ENCODE assay signal across 8 mouse cellular contexts in genomic region chrX:12136261-12137101, GRCm38 (mm10). TPM values are rescaled to one million over a fixed set of nuclear protein-coding genes. Genes with fewer than 3 reads are reported as not detected.
DNase-seq lines count a peak whose midpoint lies in the region; ATAC-seq lines count a peak whose summit lies in the region.

No protein-coding gene starts in this region.

- peak overlapping the region; percentile 72 for H3K9ac ChIP-seq in heart, embryonic 12.5 days
- peak overlapping the region; percentile 64 for H3K9ac ChIP-seq in stomach, embryonic 16.5 days (ENCODE audit: low read length)

- peak overlapping the region; percentile 86 for H3K4me2 ChIP-seq in heart, embryonic 12.5 days
- peak overlapping the region; percentile 81 for H3K4me2 ChIP-seq in stomach, embryonic 16.5 days (ENCODE audit: low read depth, low read length)

- H3K4me1 ChIP-seq in heart, embryonic 12.5 days (replicated peaks) = peaks cover 44% of the 10 kb centered on the region
- H3K4me1 ChIP-seq in stomach, embryonic 16.5 days (ENCODE audit: control insufficient read depth, insufficient read depth, low read length) = 0 out of 2 replicates have a peak, but pooled peaks cover 13% of the 10 kb centered on the region

- DNase-seq in gastrocnemius, adult 18-20 months (ENCODE audit: low spot score) = peak; percentile 37
- DNase-seq in gastrocnemius, adult 8-10 months (ENCODE audit: low spot score in 2 of 2) = no peak
- peak; percentile 55 for DNase-seq in brain, adult 2 months (ENCODE audit: low read depth, low spot score)
- peak; percentile 69 to 83 for DNase-seq in kidney, postnatal 25 days
- no peak for DNase-seq in layer of hippocampus, adult 8-10 months (ENCODE audit: low spot score in 2 of 2)

- ATAC-seq in heart, embryonic 12.5 days (ENCODE audit: insufficient number of reproducible peaks, low FRiP score) = peak; percentile 20; the same call in 1 of the 2 replicates
- 0 out of 2 replicates have a peak, but pooled peaks have one; percentile 4 for ATAC-seq in megakaryocyte progenitor cell, adult 5-6 weeks (replicated peaks; ENCODE audit: poor library complexity)
- ATAC-seq in stomach, embryonic 16.5 days (ENCODE audit: insufficient read depth, low FRiP score) = no peak

- no peaks in the 10 kb centered on the region for H3K9me3 ChIP-seq in heart, embryonic 12.5 days (replicated peaks)
- no peaks in the 10 kb centered on the region for H3K9me3 ChIP-seq in stomach, embryonic 16.5 days (replicated peaks; ENCODE audit: control insufficient read depth, low read length)

- 1% methylated on average over 50 of the region's 50 CpGs for WGBS in heart, embryonic 12.5 days
- 1% methylated on average over 48 of the region's 50 CpGs for WGBS in stomach, embryonic 16.5 days

- H3K36me3 ChIP-seq in heart, embryonic 12.5 days = no peaks in the 10 kb centered on the region
- no peaks in the 10 kb centered on the region for H3K36me3 ChIP-seq in stomach, embryonic 16.5 days (ENCODE audit: control insufficient read depth, insufficient read depth, low read length)

- H3K27me3 ChIP-seq in heart, embryonic 12.5 days (replicated peaks) = peaks cover 86% of the 10 kb centered on the region
- peaks cover 45% of the 10 kb centered on the region; the same call in 1 of the 2 replicates for H3K27me3 ChIP-seq in stomach, embryonic 16.5 days (ENCODE audit: control insufficient read depth, insufficient read depth, low read length)

- peak overlapping the region; percentile 50 for H3K4me3 ChIP-seq in heart, embryonic 12.5 days
- peak overlapping the region; percentile 43 for H3K4me3 ChIP-seq in stomach, embryonic 16.5 days (replicated peaks; ENCODE audit: low read length)

- peak overlapping the region; percentile 88 for H3K27ac ChIP-seq in heart, embryonic 12.5 days (ENCODE audit: poor library complexity, severe bottlenecking)
- H3K27ac ChIP-seq in stomach, embryonic 16.5 days (ENCODE audit: low read length) = peak overlapping the region; percentile 74

RNA-seq across cellular contexts. Expression of gene Bcor, which starts 23.7 kb away (rescaled TPM):
- 10 to 100 TPM; 13.4 to 18.4 TPM for total RNA-seq in gastrocnemius, adult 18-20 months (2021)
- 10 to 100 TPM; 13.2 to 17.4 (median 14.1) TPM for total RNA-seq in gastrocnemius, adult 8-10 months (2022)
- 20.3 and 23.4 TPM in 2 replicates for polyA plus RNA-seq in heart, embryonic 12.5 days (2016; fragmentation: Nextera tagmentation; extraction: Ambion mirVana)
- total RNA-seq in megakaryocyte progenitor cell, adult 5-6 weeks (2015) = 35.3 and 42.7 TPM in 2 replicates
- total RNA-seq in megakaryocyte progenitor cell, adult 5-6 weeks (2017) = 24.7 and 29.1 TPM in 2 replicates
- polyA plus RNA-seq in stomach, embryonic 16.5 days (2015; fragmentation: Nextera tagmentation; extraction: Ambion mirVana) = 11.1 and 13.9 TPM in 2 replicates
- 10 to 100 TPM; 17.6 to 21.4 (median 20.3) TPM for total RNA-seq in layer of hippocampus, adult 8-10 months (2022)

Comparison
In these comparisons a context has a peak if more than half of its experiments do, and no peak if none do; other contexts are left out.
1. DNase-seq: peak in gastrocnemius, adult 18-20 months (single experiment), brain, adult 2 months (single experiment) and kidney, postnatal 25 days (2 of 2); none in gastrocnemius, adult 8-10 months (0 of 2) and layer of hippocampus, adult 8-10 months (0 of 2).